Mouse (Mus musculus) mouse embryonic stem cell (cell line): Measurements from ENCODE around the gene Inpp4a.

Experiments
- in situ Hi-C, 2 experiments: fragments of 300-500 bp; cut with MboI; formaldehyde crosslinking; loops; 1 replicate in 1 of 2; 3 replicates in 1 of 2; pipeline ENCODE4 v1.14.3; 2019 to 2020; ENCODE audit warnings: low sequenced_read_pairs in 2 of 2, low pct_unique_long_range_greater_than_20kb in 1 of 2, mixed read lengths in 1 of 2; ENCODE audit not compliant: unreplicated experiment in 1 of 2

Inpp4a gene

DNA sequence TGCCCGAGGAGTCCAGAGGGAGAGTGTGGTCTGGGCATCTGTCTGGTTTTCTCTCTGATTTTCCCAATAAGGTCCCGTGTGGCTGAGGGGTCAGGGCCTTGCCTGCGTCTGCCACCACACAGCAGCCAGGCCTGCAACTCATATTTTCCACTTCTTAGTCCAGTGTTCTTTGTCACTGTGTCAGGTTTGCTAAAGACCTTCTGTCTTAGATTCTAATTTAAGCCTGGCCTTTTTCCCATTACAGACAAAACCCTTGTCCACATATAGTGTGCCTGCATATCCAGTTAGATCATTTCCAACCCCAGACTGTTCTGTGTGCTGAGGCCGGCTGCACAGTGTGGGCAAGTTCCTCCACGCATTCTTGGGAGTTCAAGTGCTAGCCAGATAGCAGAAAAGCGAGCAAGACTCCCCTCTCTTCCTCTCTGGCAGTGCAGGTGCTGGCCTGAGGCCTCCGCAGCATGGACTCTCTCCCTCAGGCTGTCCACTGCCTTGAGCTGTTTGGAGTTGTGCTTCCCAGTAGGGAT, 86.8 kb downstream of the Inpp4a start:
- in situ Hi-C loops = no loop called here

DNA sequence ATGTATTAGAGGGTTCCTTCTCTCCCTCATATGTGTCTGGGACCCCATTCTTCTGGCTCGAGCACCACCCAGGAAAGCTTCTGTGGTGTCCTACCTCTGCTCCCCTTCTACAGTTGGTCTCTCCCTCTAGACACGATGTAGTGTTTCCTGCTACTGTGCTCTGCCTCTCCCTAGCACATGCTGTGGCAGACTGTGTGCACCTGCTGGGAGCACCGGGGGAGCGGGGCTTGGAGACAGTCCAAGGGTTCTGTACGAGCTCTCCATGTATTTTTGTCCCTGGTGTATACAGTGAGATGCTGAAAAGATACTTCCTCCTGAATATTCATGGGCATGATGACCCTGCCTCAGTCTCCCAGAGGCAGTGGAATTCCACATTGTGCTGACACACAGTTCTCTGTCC, 93.5 kb downstream of the Inpp4a start:
- in situ Hi-C loops = no loop called here

DNA sequence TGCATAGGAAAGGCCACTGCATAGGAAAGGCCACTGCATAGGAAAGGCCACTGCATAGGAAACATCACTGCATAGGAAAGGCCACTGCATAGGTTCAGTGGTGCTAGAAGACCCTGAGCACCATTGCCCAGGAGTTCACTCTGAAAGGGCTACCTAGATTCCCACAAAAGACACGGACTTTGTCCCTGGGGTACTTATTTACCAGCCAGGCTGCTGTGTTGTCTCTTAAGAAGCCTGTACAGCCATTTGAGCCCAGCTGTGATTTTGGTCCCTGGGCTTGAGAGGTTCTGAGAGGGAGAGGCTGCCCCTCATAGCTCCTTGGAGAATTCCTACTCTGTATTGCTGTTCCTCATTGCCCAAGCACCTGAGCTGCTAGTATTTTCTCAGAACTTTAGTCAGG, 96.8 kb downstream of the Inpp4a start:
- in situ Hi-C loops = no loop called here

DNA sequence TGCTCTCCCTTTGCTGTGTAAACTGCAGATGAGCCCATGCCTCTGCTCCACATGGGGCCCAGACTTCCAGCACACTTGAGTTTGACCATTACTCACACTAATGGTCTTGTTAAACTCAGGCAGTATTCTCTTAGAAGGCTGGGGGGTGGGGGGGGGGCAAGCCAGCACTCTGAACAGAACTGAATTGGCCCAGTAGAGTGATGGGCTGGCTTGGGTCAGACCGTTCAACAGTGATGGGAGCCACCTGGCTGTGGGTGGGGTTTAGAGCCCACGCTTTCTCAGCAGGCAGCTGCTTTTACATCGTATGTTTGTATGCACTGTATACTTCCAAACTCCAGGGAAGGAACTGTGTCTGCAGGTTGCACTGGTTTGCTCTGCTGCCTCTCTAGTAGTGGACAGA, 99.3 kb downstream of the Inpp4a start:
- in situ Hi-C loops = no loop called here

DNA sequence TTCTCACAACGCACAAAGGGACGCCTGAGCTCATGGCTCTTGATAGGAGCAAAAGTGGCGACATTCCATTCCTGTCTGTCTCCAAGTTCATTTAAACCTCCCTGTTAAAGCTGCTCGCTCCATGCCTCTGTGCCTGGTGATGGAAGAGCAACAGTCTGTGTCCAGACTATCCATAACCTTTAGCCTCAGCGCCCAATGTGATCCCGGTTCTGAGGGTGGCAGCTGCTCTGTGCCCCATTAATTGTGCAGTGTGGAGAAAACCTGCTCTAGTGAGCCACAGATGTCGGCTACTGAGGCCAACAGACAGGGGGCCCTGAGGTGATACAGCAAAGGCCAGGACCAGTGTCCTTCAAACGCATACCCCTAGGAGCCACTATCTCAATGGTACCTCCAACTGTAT, 100.1 kb downstream of the Inpp4a start:
- in situ Hi-C loops = loop anchor here (5.0 to 10.0 kb wide), 2 partner anchors 127 to 135 kb away; no protein-coding TSS in a partner anchor

DNA sequence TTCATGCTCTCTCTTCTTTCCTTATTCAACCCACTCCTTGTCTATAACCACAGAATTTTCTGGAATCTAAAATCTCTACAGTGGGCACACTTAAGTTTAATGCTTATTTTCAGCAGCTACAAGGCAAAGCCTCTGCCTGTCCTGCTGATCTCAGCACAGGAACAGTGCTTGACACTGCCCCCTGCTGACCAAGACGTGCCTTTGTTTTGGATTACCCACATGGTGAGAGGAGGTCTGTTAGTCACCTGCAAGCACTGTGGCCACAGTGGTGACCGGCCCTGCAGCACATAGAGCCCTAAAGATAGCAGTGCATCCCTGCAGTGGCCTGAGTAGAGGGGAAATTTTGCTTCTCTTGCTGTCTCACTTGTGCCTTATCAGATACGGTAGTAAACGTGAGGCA, 102.0 kb downstream of the Inpp4a start:
- in situ Hi-C loops = loop anchor here (5.0 to 10.0 kb wide), 2 partner anchors 129 to 137 kb away; no protein-coding TSS in a partner anchor

DNA sequence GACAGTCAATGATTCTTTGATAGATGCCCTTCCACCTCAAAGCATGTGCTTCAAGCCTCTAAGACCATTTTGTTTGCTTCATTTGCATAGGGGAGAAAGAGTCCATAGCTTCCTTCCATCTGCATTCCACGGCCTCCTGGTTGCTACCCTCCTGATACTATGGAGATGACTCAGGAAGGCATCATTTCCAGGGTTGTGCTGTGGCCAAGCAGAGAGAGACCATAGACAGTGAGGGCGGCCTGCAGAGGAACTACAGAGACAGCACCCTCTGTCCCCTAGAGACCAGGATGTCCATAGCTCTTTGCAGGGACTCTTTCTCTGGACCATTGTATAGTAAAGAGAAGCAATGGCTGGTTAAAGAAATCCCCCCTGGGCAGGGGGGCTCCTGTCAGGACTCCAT, 105.5 kb downstream of the Inpp4a start:
- in situ Hi-C loops = loop anchor here in 1 of 2 experiments (10.0 kb wide), 1 partner anchor 140 kb away; no protein-coding TSS in a partner anchor

DNA sequence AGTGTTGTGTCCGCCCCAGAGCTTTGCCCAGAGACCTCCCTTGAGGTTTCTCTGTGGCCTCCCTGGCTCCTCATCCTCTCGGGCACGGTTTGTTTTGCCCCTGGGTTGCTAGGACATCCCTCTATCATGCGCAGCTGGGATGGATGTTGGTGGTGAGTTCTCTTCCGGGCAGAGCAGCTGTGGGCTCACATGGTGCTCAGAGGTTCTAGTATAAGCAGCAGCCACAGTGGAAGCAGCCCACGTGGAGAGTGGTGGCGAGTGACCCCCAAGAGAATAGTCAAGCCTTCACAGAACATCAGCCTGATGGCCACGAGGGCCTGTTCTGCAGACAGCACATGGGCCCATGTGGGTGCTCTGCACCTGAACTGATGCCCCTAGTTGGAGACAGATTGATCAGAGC, 107.6 kb downstream of the Inpp4a start:
- in situ Hi-C loops = loop anchor here in 1 of 2 experiments (10.0 kb wide), 1 partner anchor 142 kb away; no protein-coding TSS in a partner anchor

DNA sequence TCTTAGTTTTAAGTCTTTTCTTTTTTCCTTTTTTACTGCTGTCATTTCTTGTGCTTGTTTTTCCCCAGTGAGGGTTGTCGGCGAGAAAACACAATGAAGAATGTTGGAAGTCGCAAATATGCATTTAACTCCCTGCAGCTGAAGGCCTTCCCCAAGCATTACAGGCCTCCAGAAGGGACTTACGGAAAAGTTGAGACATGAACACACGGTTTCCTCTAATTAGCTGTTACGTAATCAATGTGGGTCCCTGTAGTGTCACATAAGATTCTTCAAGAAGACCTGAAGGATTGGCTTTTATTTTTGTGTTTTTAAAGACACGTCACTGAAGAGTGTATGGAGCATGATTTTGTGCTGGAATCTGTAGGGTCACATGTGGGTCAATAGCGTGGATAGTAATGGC, 108.4 kb downstream of the Inpp4a start:
- in situ Hi-C loops = loop anchor here in 1 of 2 experiments (10.0 kb wide), 1 partner anchor 143 kb away; no protein-coding TSS in a partner anchor

DNA sequence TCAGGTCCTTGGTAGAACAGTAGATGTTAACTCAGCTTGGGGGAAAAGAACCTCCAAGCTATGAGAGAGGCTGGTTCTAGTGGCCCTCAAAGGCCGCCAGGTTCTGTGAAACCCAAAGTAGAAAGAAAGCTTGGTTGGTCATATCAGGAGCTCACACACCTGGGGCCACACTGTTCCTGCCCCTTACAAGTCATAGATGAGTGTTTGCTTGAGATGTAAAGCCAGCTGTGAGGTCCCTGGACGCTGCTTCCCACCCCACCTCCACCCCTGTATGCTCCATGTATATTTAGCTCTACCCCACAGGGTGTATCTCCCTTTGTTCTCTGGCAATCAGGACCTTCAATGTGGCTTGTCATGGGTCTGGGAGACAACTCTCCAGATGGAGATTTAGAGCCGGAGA, 109.0 kb downstream of the Inpp4a start:
- in situ Hi-C loops = loop anchor here in 1 of 2 experiments (10.0 kb wide), 1 partner anchor 144 kb away; no protein-coding TSS in a partner anchor

DNA sequence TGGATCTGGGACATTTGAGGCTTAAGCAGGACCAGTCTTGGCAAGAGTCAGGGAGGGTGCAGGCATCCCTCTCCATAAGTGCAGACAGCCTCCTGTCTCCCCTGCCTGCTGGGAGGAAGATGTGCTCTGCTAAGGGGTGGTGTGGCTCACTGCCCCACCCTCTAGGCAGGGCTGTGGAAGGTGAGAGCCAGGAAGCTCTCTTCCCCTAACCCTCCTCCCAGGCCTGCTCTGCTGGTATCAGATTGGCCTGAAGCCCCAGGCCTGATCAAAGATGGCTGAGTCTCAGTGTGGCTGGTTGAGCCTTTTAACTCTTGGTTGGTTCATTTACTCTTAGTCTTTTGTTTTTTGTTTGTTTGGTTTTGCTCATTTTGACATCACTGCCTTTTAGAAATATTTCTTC, 110.0 kb downstream of the Inpp4a start:
- in situ Hi-C loops = loop anchor here in 1 of 2 experiments (10.0 kb wide), 1 partner anchor 145 kb away; no protein-coding TSS in a partner anchor

DNA sequence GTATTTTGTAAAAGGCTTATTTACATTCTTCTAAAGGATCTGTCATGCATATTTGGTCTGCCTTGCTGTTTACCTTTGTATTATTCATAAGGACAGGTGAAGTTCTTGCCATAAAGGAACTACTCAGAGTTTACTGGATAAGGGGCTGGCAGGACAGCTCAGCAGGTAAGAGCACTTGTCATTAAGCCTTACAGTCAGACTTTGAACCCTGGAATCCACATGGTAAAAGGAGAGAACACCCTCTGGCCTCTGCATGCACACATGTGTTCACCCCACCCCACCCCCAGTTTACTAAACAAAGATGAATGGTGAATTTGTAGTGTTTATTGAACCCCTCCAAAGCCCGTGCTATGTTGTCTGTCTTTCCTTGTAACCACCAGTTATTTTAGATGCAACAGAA, 115.7 kb downstream of the Inpp4a start:
- in situ Hi-C loops = no loop called here

DNA sequence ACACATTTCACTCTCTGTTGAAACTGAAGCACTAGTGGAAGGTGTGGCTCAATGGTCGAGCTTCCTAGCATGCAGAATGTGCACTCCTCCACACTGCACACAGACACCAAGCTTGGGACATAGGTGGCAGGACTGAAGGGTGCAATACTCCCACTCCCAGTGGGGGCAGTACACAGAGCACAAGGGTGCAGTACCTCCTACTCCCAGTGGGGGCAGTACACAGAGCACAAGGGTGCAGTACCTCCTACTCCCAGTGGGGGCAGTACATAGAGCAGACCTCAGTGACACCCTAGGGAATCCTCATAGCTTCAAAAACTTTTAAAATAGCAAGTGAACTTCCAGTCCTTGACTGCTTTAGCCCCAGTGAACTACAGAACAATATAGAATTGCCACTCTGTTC, 119.8 kb downstream of the Inpp4a start:
- in situ Hi-C loops = no loop called here

DNA sequence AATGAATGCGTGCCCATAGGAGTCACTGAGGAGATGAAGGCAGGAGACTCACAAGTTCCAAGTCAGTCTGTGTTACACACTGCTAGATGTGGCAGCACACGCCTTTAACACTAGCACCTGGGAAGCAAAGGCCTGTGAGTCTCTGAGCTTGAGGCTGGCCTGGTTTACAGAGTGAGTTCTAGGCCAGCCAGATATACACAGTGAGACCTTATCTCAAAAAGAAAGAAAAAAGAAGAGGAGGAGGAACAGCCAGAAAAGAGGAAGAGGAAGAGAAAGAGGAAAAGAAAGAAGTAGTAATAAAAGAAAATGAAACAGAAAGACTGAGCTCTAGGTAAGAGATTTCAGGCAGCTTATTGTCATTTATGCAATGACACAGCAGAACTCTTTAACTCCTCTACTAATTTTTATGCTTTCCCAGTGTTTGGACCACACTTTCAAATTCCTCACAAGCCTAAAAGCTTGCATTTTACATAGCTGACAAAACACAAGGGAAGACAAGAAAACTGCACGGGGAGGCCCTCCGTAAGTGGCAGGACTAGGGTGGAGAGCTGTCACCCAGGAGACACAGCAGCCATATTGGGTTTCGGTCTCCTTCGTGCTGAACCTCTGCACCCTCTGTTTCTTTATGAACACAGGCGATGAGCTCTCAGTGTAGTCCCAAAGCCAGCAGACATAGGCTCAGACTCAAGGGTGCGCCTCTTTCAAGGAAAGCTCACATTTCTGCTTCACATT, 127.6 kb downstream of the Inpp4a start:
- in situ Hi-C loops = no loop called here

DNA sequence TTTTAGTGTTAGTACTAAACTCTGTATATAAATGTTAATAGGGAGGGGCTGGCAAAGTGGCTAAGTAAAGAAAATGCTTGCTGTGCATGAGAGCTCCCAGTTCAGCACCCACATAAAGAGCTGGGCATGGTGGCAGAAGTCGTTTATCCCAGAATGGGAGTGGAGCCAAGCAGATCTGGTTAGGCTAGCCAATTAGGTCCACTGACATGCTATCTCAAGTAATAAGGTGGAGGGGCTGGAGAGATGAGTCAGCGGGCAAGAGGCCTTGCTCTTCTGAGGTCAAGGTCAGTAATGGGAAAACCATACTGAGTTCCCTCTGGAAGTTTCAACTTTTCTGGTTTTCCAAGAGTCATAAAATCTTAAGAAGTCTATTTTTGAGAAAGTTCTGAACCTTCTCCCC, 129.2 kb downstream of the Inpp4a start:
- in situ Hi-C loops = no loop called here

DNA sequence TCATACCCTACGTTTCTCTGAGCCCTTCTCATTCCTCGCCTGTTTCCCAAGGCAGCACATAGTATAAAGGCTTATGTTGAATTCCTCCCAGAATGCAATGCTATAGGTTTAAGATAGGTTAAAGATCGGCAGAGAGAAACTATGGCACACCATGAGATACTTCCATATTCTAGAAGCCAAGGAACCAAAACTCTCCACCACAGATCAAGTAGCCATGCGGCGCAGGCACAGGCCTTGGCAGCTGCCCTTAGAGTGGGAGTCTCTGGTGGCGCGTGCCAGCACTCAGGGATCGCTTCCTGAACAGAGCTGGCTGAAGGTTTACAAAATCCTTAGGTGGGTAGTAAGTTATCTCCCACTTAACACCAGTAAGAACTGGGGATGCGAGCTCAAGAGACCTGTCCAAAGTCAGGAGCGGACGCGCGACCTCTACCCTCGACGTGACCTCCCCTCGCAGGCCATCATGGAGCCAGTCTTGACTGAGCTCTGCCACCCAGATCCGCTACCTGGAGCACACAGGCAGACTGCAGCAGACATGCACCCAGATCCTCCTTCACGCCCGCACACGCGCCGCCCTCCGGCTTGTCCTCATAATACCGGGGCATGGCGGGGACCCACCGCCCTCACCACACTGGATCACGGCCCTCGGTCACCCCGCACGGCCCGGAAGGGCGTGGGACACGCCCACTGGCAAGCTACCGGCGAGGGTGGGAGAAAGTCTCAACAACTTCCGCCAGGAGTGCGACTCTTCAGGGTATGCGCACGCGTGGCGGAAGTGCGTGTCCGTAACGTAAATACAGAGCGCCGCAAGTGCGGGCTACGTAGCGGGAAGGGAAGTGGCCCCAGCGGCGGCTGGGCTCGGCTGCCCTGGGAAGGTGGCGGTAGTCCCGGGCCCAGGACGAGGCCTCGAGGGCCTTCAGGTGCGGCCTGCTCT, 130.0 kb downstream of the Inpp4a start, which contains the start of the genes Coa5 and Unc50:
Gene Coa5 (minus strand): TSS at position 738 of the 931 bp plus-strand sequence.
Gene Unc50 (plus strand): TSS at position 774 of the 931 bp plus-strand sequence.
- in situ Hi-C loops = no loop called here

DNA sequence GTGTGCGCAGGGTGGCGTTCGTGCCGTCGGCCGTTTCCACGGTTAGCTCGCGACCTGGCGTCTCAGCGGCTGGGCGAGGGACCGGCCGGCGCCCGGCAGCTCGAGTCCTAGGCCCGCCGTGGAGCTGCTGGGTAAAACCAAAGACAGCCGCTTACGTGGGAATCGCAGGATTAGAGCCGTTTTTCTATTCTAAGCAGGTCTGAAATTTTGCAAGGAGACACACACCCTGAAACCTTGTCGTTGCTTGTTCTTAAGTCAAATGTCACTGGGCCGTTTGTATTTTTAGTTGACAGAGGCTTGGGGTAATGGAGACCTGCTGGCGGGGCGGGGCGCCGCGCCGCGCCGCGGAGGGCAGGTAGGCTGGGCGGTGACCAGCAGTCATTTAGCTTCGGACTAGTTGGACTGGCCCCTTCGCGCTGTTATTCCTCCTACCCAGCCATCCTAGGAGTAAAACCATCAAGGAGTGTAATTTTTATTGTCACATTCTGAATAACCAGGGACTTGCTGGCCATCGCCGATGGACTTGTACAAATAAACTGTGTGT, 130.7 kb downstream of the Inpp4a start:
- in situ Hi-C loops = no loop called here

DNA sequence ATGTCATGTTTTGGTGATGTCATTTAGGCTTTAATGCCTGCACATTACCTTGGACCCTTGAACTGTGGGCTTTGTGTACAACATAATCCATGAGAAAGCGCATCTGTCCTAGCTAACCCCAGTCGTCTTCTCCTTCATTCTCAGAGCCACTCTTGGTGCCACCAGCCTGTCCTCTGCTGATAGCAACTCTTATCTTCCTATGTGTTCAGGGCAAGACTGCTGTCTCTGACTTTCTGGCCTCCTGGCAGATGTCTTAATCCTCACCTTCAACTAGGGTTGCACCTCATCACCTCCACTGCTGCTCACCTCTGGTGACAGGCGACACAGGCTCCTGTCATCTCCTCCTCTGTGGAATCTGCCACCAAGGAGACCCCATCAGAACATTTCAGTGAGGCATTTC, 136.8 kb downstream of the Inpp4a start:
- in situ Hi-C loops = no loop called here
